Mouse (Mus musculus) G1E-ER4 (cell line): ENCODE data around the gene Ankrd16. TPM values are rescaled to one million over a fixed set of nuclear protein-coding genes. Genes with fewer than 3 reads are reported as not detected.

Experiments
- GATA1 ChIP-seq: IDR thresholded peaks from one replicate; pipeline ENCODE4 v1.8.0; 2012; ENCODE audit warnings: low read length, inconsistent platforms
- polyA plus RNA-seq: library from polyadenylated mRNA; stranded (reverse); fragments of >175 nt; gene quantifications from 2 replicates; pipeline ENCODE4 v1.2.3, GENCODE M21; 2012

Ankrd16 gene
- polyA plus RNA-seq, 1 experiment, result 10.6 TPM

- no peak for TF ChIP-seq GATA1
Observed at GRCm38 (mm10) chr2:11778087-11778823, 579 bp downstream of the Ankrd16 start.

GRCm38 (mm10) chr2:11784159-11784558 lies 6.5 kb downstream of the Ankrd16 start:
- TF ChIP-seq GATA1, result no peak

GRCm38 (mm10) chr2:11794668-11795067 lies 17.0 kb downstream of the Ankrd16 start:
- TF ChIP-seq GATA1, result no peak

GRCm38 (mm10) chr2:11797930-11798364 lies 20.3 kb downstream of the Ankrd16 start:
- TF ChIP-seq GATA1, result no peak

GRCm38 (mm10) chr2:11801299-11801930 lies 23.7 kb downstream of the Ankrd16 start:
- no peak for TF ChIP-seq GATA1

Other genes with a start within 250 kb of the Ankrd16 start
- gene Pfkfb3, start 223.8 kb upstream of the Ankrd16 start, polyA plus RNA-seq, result not detected in 2 replicates
- 77.4 and 133 TPM in 2 replicates for gene Rbm17, start 173.7 kb upstream of the Ankrd16 start, polyA plus RNA-seq
- gene Gm17490, start 151.6 kb upstream of the Ankrd16 start, polyA plus RNA-seq, result not detected in 2 replicates
- gene Il2ra, start 135.1 kb upstream of the Ankrd16 start, polyA plus RNA-seq, result not detected in 2 replicates
- gene Il15ra, start 72.6 kb upstream of the Ankrd16 start, polyA plus RNA-seq, result not detected in 2 replicates
- 21.1 and 25.8 TPM in 2 replicates for gene Fbh1, start 294 bp upstream of the Ankrd16 start, polyA plus RNA-seq